Mouse (Mus musculus) MEL (cell line): ENCODE data around the gene Ovch2.

Source experiments
- CHD2 ChIP-seq: IDR thresholded peaks from 2 replicates; pipeline ENCODE4 v1.6.1; 2011; ENCODE audit warnings: low read length, improper control_type of control experiment
- CTCF ChIP-seq, 3 experiments: IDR thresholded peaks in 2 of 3; conservative IDR thresholded peaks in 1 of 3; 2 replicates each; pipeline ENCODE4 v1.5.1; 2011 to 2012; ENCODE audit warnings: low read length in 3 of 3, low read depth in 2 of 3, mild to moderate bottlenecking in 2 of 3, improper control_type of control experiment in 1 of 3, inconsistent platforms in 1 of 3, mixed read lengths in 1 of 3, moderate library complexity in 1 of 3; ENCODE audit not compliant: control insufficient read depth in 1 of 3, insufficient read depth in 1 of 3, poor library complexity in 1 of 3, severe bottlenecking in 1 of 3
- E2F4 ChIP-seq: IDR thresholded peaks from 2 replicates; pipeline ENCODE4 v1.6.1; 2011; ENCODE audit warnings: low read depth, low read length, improper control_type of control experiment, borderline replicate concordance
- ELF1 ChIP-seq: IDR thresholded peaks from 2 replicates; pipeline ENCODE4 v1.6.1; 2014; ENCODE audit warnings: low read depth, mild to moderate bottlenecking, inconsistent platforms, low read length, improper control_type of control experiment, moderate library complexity
- EP300 ChIP-seq, 2 experiments: IDR thresholded peaks; 2 replicates each; pipeline ENCODE4 v1.6.1; 2011; ENCODE audit warnings: improper control_type of control experiment in 2 of 2, low read length in 2 of 2, low read depth in 1 of 2, mild to moderate bottlenecking in 1 of 2
- MEF2A ChIP-seq: IDR thresholded peaks from 2 replicates; pipeline ENCODE4 v1.6.1; 2014; ENCODE audit warnings: low read depth, mild to moderate bottlenecking, inconsistent platforms, low read length, improper control_type of control experiment; ENCODE audit not compliant: poor library complexity, insufficient replicate concordance, severe bottlenecking; ENCODE audit errors: extremely low read depth
- MXI1 ChIP-seq: IDR thresholded peaks from 2 replicates; pipeline ENCODE4 v1.6.1; 2011; ENCODE audit warnings: mild to moderate bottlenecking, low read depth, low read length, improper control_type of control experiment
- NELFE ChIP-seq: IDR thresholded peaks from 2 replicates; pipeline ENCODE4 v1.6.1; 2011; ENCODE audit warnings: low read depth, low read length, improper control_type of control experiment
- POLR2A ChIP-seq, 2 experiments: IDR thresholded peaks; 2 replicates each; pipeline ENCODE4 v1.6.1; 2011 to 2012; ENCODE audit warnings: low read length in 2 of 2, mild to moderate bottlenecking in 2 of 2, control low read depth in 1 of 2, improper control_type of control experiment in 1 of 2, low read depth in 1 of 2, moderate library complexity in 1 of 2; ENCODE audit not compliant: control insufficient read depth in 1 of 2, insufficient read depth in 1 of 2, poor library complexity in 1 of 2
- SIN3A ChIP-seq: IDR thresholded peaks from 2 replicates; pipeline ENCODE4 v1.6.1; 2012; ENCODE audit warnings: low read length, improper control_type of control experiment, inconsistent platforms
- SMC3 ChIP-seq: IDR thresholded peaks from 2 replicates; pipeline ENCODE4 v1.6.1; 2011; ENCODE audit warnings: low read depth, low read length, improper control_type of control experiment
- TAL1 ChIP-seq: IDR thresholded peaks from 2 replicates; pipeline ENCODE4 v1.6.1; 2012; ENCODE audit warnings: mild to moderate bottlenecking, inconsistent platforms, low read length, moderate library complexity, mixed read lengths
- USF1 ChIP-seq: IDR thresholded peaks from 2 replicates; pipeline ENCODE4 v1.6.1; 2014; ENCODE audit warnings: low read depth, mild to moderate bottlenecking, inconsistent platforms, low read length, improper control_type of control experiment, moderate library complexity
- USF2 ChIP-seq, 2 experiments: IDR thresholded peaks; 2 replicates each; pipeline ENCODE4 v1.6.1; 2011 to 2012; ENCODE audit warnings: improper control_type of control experiment in 2 of 2, low read length in 2 of 2, borderline replicate concordance in 1 of 2, inconsistent platforms in 1 of 2, low read depth in 1 of 2, mild to moderate bottlenecking in 1 of 2; ENCODE audit not compliant: insufficient read depth in 1 of 2

DNA sequence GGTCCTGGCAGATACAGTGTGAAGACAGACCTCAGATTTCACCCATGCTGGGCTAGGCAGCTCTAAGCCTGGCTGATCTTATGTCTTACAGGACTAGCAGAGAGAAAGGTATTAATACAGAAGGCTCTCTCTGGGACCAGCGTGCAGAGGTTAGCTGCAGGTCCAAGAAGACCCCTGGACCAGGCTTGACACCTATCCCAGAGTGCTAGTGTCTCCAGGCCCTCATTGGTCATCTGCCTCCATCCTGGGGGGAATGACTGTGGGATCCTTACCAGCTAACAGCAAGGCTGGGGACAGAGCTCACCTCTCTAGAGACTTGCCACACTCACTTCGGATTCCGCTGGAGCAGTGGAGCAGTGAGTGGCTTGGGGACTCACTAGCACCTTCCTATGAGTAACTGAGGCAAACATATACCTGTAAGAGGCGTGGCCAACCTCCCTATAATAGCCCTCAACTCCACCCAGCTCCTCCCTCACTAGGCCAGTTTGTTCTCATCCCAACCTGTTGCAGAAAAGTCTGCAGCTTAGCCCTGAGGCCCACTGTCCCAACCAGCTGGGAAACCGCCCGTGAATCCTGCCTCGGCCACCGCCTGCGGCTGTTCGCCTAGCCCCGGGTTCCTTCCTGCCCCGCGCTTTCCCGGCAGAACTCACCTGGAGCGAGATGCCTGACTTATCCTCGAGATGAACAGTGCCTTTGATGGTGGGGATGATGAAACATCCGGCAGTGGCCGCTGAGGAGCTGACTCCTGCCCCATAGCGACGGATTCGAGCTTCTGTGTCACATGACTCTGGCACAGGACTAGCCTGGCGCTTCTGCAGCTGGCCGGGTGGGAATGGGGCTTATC is 43.5 kb downstream of the Ovch2 start, which contains the start of gene Cyb5r2:
- TF ChIP-seq POLR2A (IDR thresholded peaks at IDR 0.05; ENCODE audit: control insufficient read depth in 1 of 2, insufficient read depth in 1 of 2, low read depth in 1 of 2, low read length in 2 of 2, poor library complexity in 1 of 2) (no peak), CTCF (IDR thresholded peaks at IDR 0.05 in 2 of 3, conservative IDR thresholded peaks at IDR 0.05 in 1 of 3; ENCODE audit: control insufficient read depth in 1 of 3, insufficient read depth in 1 of 3, low read depth in 2 of 3, low read length in 3 of 3, poor library complexity in 1 of 3, severe bottlenecking in 1 of 3) (no peak), MEF2A (no peak), SMC3 (no peak), ELF1 (no peak), USF1 (no peak), EP300 (IDR thresholded peaks at IDR 0.05; ENCODE audit: low read depth in 1 of 2, low read length in 2 of 2) (no peak), SIN3A (no peak), MXI1 (no peak), TAL1 (no peak), E2F4 (no peak), CHD2 (no peak), USF2 (IDR thresholded peaks at IDR 0.05; ENCODE audit: borderline replicate concordance in 1 of 2, insufficient read depth in 1 of 2, low read depth in 1 of 2, low read length in 2 of 2) (no peak), NELFE (no peak)
